ENCODE assay signal across 8 mouse cellular contexts in genomic region chr13:110882661-110883172, GRCm38 (mm10).
DNase-seq lines count a peak whose midpoint lies in the region; ATAC-seq and TF ChIP-seq lines count a peak whose summit lies in the region.

No protein-coding gene starts in this region.

- H3K4me1 ChIP-seq in hindbrain, embryonic 13.5 days (replicated peaks), result no peaks in the 10 kb centered on the region; the same call in 1 of the 2 replicates

- H3K36me3 ChIP-seq in hindbrain, embryonic 13.5 days, result no peaks in the 10 kb centered on the region

- peak; percentile 16 to 49 for DNase-seq in adrenal gland, adult (ENCODE audit: inconsistent age in 2 of 2, low spot score in 1 of 2)
- DNase-seq in adrenal gland, adult 18-20 months (ENCODE audit: low spot score in 2 of 2), result no peak
- peak; percentile 54 for DNase-seq in left cerebral cortex, adult 11 months (ENCODE audit: low spot score)
- DNase-seq in left cerebral cortex, postnatal 4 days, result no peak
- peak; percentile 51 to 79 for DNase-seq in layer of hippocampus, adult 2 months (ENCODE audit: low spot score in 2 of 2)
- peak; percentile 42 for DNase-seq in right cerebral cortex, postnatal 25 days
- no peak for DNase-seq in embryo, embryonic 10.5 days (ENCODE audit: low spot score)

- H3K9ac ChIP-seq in hindbrain, embryonic 13.5 days, result no peak overlapping the region

- TF ChIP-seq CTCF in layer of hippocampus, adult 2 months (conservative IDR thresholded peaks at IDR 0.05), result no peak

- no peak for ATAC-seq in hindbrain, embryonic 13.5 days (ENCODE audit: low FRiP score)

- no peak overlapping the region for H3K4me2 ChIP-seq in hindbrain, embryonic 13.5 days

- H3K27me3 ChIP-seq in hindbrain, embryonic 13.5 days, result no peaks in the 10 kb centered on the region

- no peaks in the 10 kb centered on the region for H3K9me3 ChIP-seq in hindbrain, embryonic 13.5 days

- intact Hi-C loops in left cerebral cortex, postnatal 4 days (cut with DNase I), result no loop called here

- peak overlapping the region; percentile 88 for H3K27ac ChIP-seq in layer of hippocampus, adult 2 months
- no peak overlapping the region for H3K27ac ChIP-seq in hindbrain, embryonic 13.5 days

- WGBS in hindbrain, embryonic 13.5 days, result 76% methylated on average over 10 of the region's 10 CpGs

- no peak overlapping the region for H3K4me3 ChIP-seq in layer of hippocampus, adult 2 months
- H3K4me3 ChIP-seq in hindbrain, embryonic 13.5 days, result no peak overlapping the region

Comparison
In these comparisons a context has a peak if more than half of its experiments do, and no peak if none do; other contexts are left out.
1. DNase-seq: peak in adrenal gland, adult (2 of 2), left cerebral cortex, adult 11 months (single experiment), layer of hippocampus, adult 2 months (2 of 2) and right cerebral cortex, postnatal 25 days (single experiment); none in adrenal gland, adult 18-20 months (0 of 2), left cerebral cortex, postnatal 4 days (single experiment) and embryo, embryonic 10.5 days (single experiment).